Mouse (Mus musculus) ES-Bruce4 (cell line): Measurements from ENCODE around the gene Tmem140. TPM values are rescaled to one million over a fixed set of nuclear protein-coding genes. Genes with fewer than 3 reads are reported as not detected.

Experiments used
- H3K27ac ChIP-seq: 2 replicates; pipeline ENCODE4 v1.5.1; 2012; ENCODE audit warnings: low read length, inconsistent platforms; ENCODE audit not compliant: insufficient read depth
- H3K27me3 ChIP-seq: 2 replicates; pipeline ENCODE4 v1.6.1; 2012; ENCODE audit warnings: mild to moderate bottlenecking, low read length, inconsistent platforms; ENCODE audit not compliant: control insufficient read depth, poor library complexity, insufficient read depth, severe bottlenecking
- H3K36me3 ChIP-seq: 2 replicates; pipeline ENCODE4 v1.6.1; 2012; ENCODE audit warnings: inconsistent platforms, mild to moderate bottlenecking, low read length, moderate library complexity; ENCODE audit not compliant: control insufficient read depth, poor library complexity, insufficient read depth, severe bottlenecking
- H3K4me1 ChIP-seq: one replicate; pipeline ENCODE4 v1.8.1; 2011; ENCODE audit warnings: low read length; ENCODE audit not compliant: control insufficient read depth, insufficient read depth
- H3K4me3 ChIP-seq: 2 replicates; pipeline ENCODE4 v1.5.1; 2011; ENCODE audit warnings: low read depth, mild to moderate bottlenecking, low read length
- H3K9ac ChIP-seq: 2 replicates; pipeline ENCODE4 v1.6.1; 2012; ENCODE audit warnings: low read depth, mild to moderate bottlenecking, inconsistent platforms; ENCODE audit not compliant: poor library complexity, severe bottlenecking
- H3K9me3 ChIP-seq: replicated peaks from 2 replicates; pipeline ENCODE4 v1.6.1; 2012; ENCODE audit warnings: mild to moderate bottlenecking, low read length, inconsistent platforms; ENCODE audit not compliant: control insufficient read depth, poor library complexity, insufficient read depth, severe bottlenecking
- CTCF ChIP-seq: IDR thresholded peaks from one replicate; pipeline ENCODE4 v1.8.1; 2011; ENCODE audit warnings: low read depth, low read length
- EP300 ChIP-seq: IDR thresholded peaks from 2 replicates; pipeline ENCODE4 v1.6.1; 2011; ENCODE audit warnings: low read depth, low read length; ENCODE audit not compliant: insufficient read depth
- POLR2A ChIP-seq: IDR thresholded peaks from one replicate; pipeline ENCODE4 v1.8.1; 2011; ENCODE audit warnings: low read length; ENCODE audit not compliant: insufficient read depth
- polyA plus RNA-seq: library from polyadenylated mRNA; stranded (reverse); fragments of >200 nt; gene quantifications from 2 replicates; pipeline ENCODE4 v1.2.4, GENCODE M21; 2011; ENCODE audit warnings: low read depth; ENCODE audit not compliant: missing spikeins, insufficient read depth, insufficient read length

The Tmem140 gene
- 3.0 and 5.4 TPM in 2 replicates for polyA plus RNA-seq

GRCm38 (mm10) chr6:34862791-34863403, at the start of gene Tmem140:
TSS of gene Tmem140 (plus strand) at chr6:34863146.
- Histone ChIP-seq H3K4me1 (peaks cover 7% of the 10 kb centered on the region), H3K9ac (no peak within 1 kb of the TSS), H3K4me3 (no peak within 1 kb of the TSS), H3K27me3 (no peaks in the 10 kb centered on the region), H3K36me3 (no peaks in the 10 kb centered on the region), H3K27ac (no peak within 1 kb of the TSS), H3K9me3 (no peaks in the 10 kb centered on the region)
- no peak for TF ChIP-seq POLR2A
- TF ChIP-seq EP300, result no peak
- TF ChIP-seq CTCF, result no peak

- H3K27ac ChIP-seq, result no peak overlapping the region
- no peak overlapping the region for H3K9ac ChIP-seq
- H3K9me3 ChIP-seq, result no peaks in the 10 kb centered on the region
- no peaks in the 10 kb centered on the region for H3K36me3 ChIP-seq
- H3K4me3 ChIP-seq, result no peak overlapping the region
- no peaks in the 10 kb centered on the region for H3K27me3 ChIP-seq
- no peaks in the 10 kb centered on the region for H3K4me1 ChIP-seq
- TF ChIP-seq POLR2A, result no peak
- TF ChIP-seq EP300, result no peak
- no peak for TF ChIP-seq CTCF
Measured at GRCm38 (mm10) chr6:34824406-34824805, 38.5 kb upstream of the Tmem140 start.

GRCm38 (mm10) chr6:34832352-34832751, 30.6 kb upstream of the Tmem140 start:
- H3K9me3 ChIP-seq, result no peaks in the 10 kb centered on the region
- no peak for TF ChIP-seq CTCF
- no peak for TF ChIP-seq POLR2A
- no peak for TF ChIP-seq EP300

GRCm38 (mm10) chr6:34861546-34862053, 1.3 kb upstream of the Tmem140 start:
- Histone ChIP-seq H3K9me3 (no peaks in the 10 kb centered on the region), H3K9ac (no peak overlapping the region), H3K27me3 (no peaks in the 10 kb centered on the region; the same call in 1 of the 2 replicates), H3K4me3 (no peak overlapping the region), H3K36me3 (no peaks in the 10 kb centered on the region), H3K27ac (no peak overlapping the region), H3K4me1 (peaks cover 5% of the 10 kb centered on the region)
- TF ChIP-seq EP300 (no peak), POLR2A (no peak), CTCF (no peak)

More at GRCm38 (mm10) chr6:34832352-34832751, 30.6 kb upstream of the Tmem140 start:
- no peak overlapping the region for H3K9ac ChIP-seq
- H3K4me1 ChIP-seq, result no peaks in the 10 kb centered on the region
- H3K36me3 ChIP-seq, result no peaks in the 10 kb centered on the region
- H3K27ac ChIP-seq, result no peak overlapping the region
- H3K27me3 ChIP-seq, result no peaks in the 10 kb centered on the region
- H3K4me3 ChIP-seq, result no peak overlapping the region

GRCm38 (mm10) chr6:34862381-34862780, 565 bp upstream of the Tmem140 start:
- Histone ChIP-seq H3K4me3 (no peak overlapping the region), H3K27ac (no peak overlapping the region), H3K9ac (no peak overlapping the region), H3K27me3 (no peaks in the 10 kb centered on the region; the same call in 1 of the 2 replicates), H3K36me3 (no peaks in the 10 kb centered on the region), H3K4me1 (peaks cover 7% of the 10 kb centered on the region), H3K9me3 (no peaks in the 10 kb centered on the region)
- TF ChIP-seq CTCF, result no peak
- TF ChIP-seq POLR2A, result no peak
- no peak for TF ChIP-seq EP300

- no peaks in the 10 kb centered on the region for H3K36me3 ChIP-seq
- TF ChIP-seq CTCF (no peak), EP300 (no peak), POLR2A (no peak)
- no peaks in the 10 kb centered on the region for H3K27me3 ChIP-seq
- peaks cover 7% of the 10 kb centered on the region for H3K4me1 ChIP-seq
- no peak overlapping the region for H3K27ac ChIP-seq
- H3K9me3 ChIP-seq, result no peaks in the 10 kb centered on the region
- no peak overlapping the region for H3K4me3 ChIP-seq
- H3K9ac ChIP-seq, result no peak overlapping the region
Measured at GRCm38 (mm10) chr6:34863786-34864514, 1.0 kb downstream of the Tmem140 start.
